Mouse (Mus musculus): ENCODE data around the gene Irgq. TPM values are rescaled to one million over a fixed set of nuclear protein-coding genes. Genes with fewer than 3 reads are reported as not detected.
A peak's percentile ranks its signal among the peaks of the same experiment; 100 is the strongest.
"Not testable (repeated sequence)": the region's sequence is repeated elsewhere in the genome, so short reads cannot be mapped to it uniquely, and the experiment has no call there.

Irgq gene
- polyA plus RNA-seq, 1 experiment from 2014 or later, result 3.5 TPM

DNA sequence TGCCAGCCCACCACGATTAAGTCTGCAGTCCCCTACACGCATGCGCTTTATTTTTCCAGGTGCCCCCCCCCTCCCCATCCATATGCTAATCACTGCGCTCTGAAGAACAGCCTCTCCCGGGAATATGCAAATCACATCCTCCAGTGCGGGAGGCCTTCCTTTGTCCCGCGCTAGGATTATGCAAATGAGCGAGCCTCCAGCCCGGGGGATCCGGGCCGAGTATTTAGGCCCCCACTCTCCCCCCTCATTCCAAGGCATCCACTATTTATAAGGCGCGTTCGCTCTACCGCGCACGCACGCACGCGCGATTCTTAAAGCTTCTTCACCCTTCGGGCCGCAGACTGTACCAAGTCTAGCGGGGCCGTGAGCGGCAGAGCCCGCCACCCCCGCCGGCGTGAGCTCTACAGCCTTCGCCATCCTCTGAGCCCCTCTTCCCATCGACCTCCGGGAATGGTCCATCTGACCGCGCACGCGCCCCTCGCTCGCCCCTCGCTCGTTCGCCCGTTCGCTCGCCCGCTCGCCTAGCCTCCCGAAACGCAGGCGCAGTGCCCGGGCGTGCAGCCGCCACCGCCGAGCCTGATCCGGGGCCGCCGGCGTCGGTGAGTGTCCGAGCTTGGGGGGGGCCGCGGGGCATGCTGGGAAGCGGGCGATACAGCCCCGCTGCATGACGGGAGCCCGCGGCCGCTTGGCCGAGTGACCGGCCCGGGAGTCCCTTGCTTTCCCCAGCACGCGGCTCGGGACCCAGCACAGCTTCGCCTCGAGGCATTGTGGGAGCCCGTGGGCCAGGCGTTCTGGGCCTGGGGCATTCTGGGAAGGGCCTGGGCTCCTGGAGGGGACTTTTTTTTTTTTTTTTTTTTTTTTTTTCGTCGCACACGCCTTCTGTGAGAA, 23.4 kb upstream of the Irgq start, which contains the start of gene Zfp428:
TSS of gene Zfp428 (plus strand) at position 169 of the 888 bp plus-strand sequence.
- peak within 1 kb of the TSS; percentile 78 for H3K9ac ChIP-seq (replicated peaks; ENCODE audit: low read depth)

DNA sequence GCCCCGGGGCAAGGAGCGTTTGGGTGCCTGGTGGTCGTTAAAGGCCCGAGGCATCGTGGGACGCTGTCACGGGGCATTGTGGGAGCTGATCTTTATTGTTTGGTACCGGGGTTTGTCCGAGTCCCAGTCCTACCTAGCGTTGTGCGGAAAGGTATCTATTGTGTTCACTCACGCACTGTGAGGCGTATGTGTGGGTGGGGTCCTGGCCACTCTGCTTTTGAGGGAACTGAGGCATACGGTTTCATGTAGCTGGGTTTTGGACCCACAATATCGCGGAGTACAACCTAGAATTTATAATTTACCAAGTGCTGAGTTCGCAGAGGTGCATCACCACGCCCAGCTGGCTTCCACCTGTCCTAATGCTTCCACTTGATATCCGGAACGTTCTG, 22.8 kb upstream of the Irgq start:
- under 1% methylated on average over 20 of the region's 20 CpGs for WGBS
- H3K27ac ChIP-seq (ENCODE audit: low read length), result peak overlapping the region; percentile 90
- DNase-seq (ENCODE audit: low spot score) (no peak), ATAC-seq (no peak)
- H3K4me1 ChIP-seq (ENCODE audit: insufficient read depth, low read depth, low read length), result peaks cover 3% of the 10 kb centered on the region
- peak overlapping the region; percentile 76 for H3K4me2 ChIP-seq (replicated peaks; ENCODE audit: low read depth, low read length)
- TF ChIP-seq CTCF (IDR thresholded peaks at IDR 0.05) (no peak), EP300 (IDR thresholded peaks at IDR 0.05) (no peak)
- H3K36me3 ChIP-seq (ENCODE audit: insufficient read depth, low read length), result no peaks in the 10 kb centered on the region
- no peaks in the 10 kb centered on the region for H3K9me3 ChIP-seq (ENCODE audit: low read length)
- H3K27me3 ChIP-seq (replicated peaks; ENCODE audit: insufficient read depth, low read length), result no peaks in the 10 kb centered on the region
- H3K4me3 ChIP-seq (ENCODE audit: low read depth, low read length), result peak overlapping the region; percentile 66
- peak overlapping the region; percentile 78 for H3K9ac ChIP-seq (replicated peaks; ENCODE audit: low read depth)

More for the DNA sequence above, 23.4 kb upstream of the Irgq start, which contains the start of gene Zfp428:
- DNase-seq (ENCODE audit: low spot score) (peak; percentile 91), ATAC-seq (peak; percentile 90)
- no peaks in the 10 kb centered on the region for H3K27me3 ChIP-seq (replicated peaks; ENCODE audit: insufficient read depth, low read length)
- peak within 1 kb of the TSS; percentile 90 for H3K27ac ChIP-seq (ENCODE audit: low read length)
- H3K36me3 ChIP-seq (ENCODE audit: insufficient read depth, low read length), result no peaks in the 10 kb centered on the region
- peak within 1 kb of the TSS; percentile 66 for H3K4me3 ChIP-seq (ENCODE audit: low read depth, low read length)
- H3K4me2 ChIP-seq (replicated peaks; ENCODE audit: low read depth, low read length), result peak within 1 kb of the TSS; percentile 76
- under 1% methylated on average over 83 of the region's 84 CpGs for WGBS
- no peak for TF ChIP-seq EP300 (IDR thresholded peaks at IDR 0.05)
- TF ChIP-seq CTCF (IDR thresholded peaks at IDR 0.05), result no peak
- H3K4me1 ChIP-seq (ENCODE audit: insufficient read depth, low read depth, low read length), result peaks cover 3% of the 10 kb centered on the region
- no peaks in the 10 kb centered on the region for H3K9me3 ChIP-seq (ENCODE audit: low read length)

DNA sequence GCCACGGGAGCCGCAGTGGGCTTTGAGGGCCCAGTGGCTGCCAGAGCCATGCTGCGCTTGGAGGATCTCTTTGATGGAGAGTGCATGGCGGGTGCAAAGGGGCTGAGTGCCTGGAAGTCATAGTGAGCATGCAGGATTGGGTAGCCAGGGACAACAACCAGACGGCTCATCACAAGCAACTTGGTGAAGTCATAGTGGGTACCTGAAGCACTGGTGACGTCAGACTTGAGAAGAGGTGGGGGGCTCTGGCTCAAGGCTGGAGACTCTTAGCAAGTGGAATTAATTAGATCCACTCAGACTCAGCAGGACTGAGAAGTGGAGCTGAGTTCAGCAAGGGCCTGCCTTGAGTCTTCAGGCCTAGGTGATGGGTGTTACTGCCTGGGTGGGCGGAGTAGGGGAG, 18.1 kb upstream of the Irgq start, which contains the start of gene AC161166.1:
TSS of gene AC161166.1 (minus strand) at position 101 of the 400 bp plus-strand sequence.
- Histone ChIP-seq H3K4me3 (ENCODE audit: low read depth, low read length) (no peak within 1 kb of the TSS), H3K4me2 (replicated peaks; ENCODE audit: low read depth, low read length) (no peak within 1 kb of the TSS), H3K27me3 (replicated peaks; ENCODE audit: insufficient read depth, low read length) (no peaks in the 10 kb centered on the region), H3K9ac (replicated peaks; ENCODE audit: low read depth) (no peak within 1 kb of the TSS), H3K4me1 (ENCODE audit: insufficient read depth, low read depth, low read length) (no peaks in the 10 kb centered on the region; the same call in 1 of the 2 replicates), H3K36me3 (ENCODE audit: insufficient read depth, low read length) (no peaks in the 10 kb centered on the region), H3K9me3 (ENCODE audit: low read length) (no peaks in the 10 kb centered on the region), H3K27ac (ENCODE audit: low read length) (no peak within 1 kb of the TSS)
- WGBS, result 92% methylated on average over 7 of the region's 7 CpGs
- DNase-seq (ENCODE audit: low spot score) (no peak), ATAC-seq (no peak)
- no peak for TF ChIP-seq CTCF (IDR thresholded peaks at IDR 0.05)
- no peak for TF ChIP-seq EP300 (IDR thresholded peaks at IDR 0.05)

DNA sequence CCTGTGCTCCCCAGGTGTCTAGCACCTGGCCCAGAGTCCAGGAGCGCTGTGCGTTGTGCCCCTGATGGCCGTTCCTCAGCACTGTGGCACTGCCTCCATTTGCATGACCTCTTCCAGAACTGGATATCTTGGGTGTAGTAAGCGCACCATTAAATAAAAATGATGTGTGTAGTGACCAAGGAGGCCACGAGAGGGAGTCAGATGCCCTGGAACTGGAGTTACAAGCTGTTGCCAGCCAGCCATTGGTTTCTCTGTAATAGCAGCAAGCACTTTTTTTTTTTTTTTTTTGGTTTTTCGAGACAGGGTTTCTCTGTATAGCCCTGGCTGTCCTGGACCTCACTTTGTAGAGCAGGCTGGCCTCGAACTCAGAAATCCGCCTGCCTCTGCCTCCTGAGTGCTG, 14.2 kb upstream of the Irgq start:
- not testable (repeated sequence) for H3K4me2 ChIP-seq (replicated peaks; ENCODE audit: low read depth, low read length); H3K27ac ChIP-seq (ENCODE audit: low read length); DNase-seq (ENCODE audit: low spot score); H3K9me3 ChIP-seq (ENCODE audit: low read length); ATAC-seq; H3K4me3 ChIP-seq (ENCODE audit: low read depth, low read length); H3K36me3 ChIP-seq (ENCODE audit: insufficient read depth, low read length); H3K27me3 ChIP-seq (replicated peaks; ENCODE audit: insufficient read depth, low read length); H3K4me1 ChIP-seq (ENCODE audit: insufficient read depth, low read depth, low read length); H3K9ac ChIP-seq (replicated peaks; ENCODE audit: low read depth)
- WGBS, result 76% methylated on average over 8 of the region's 8 CpGs

DNA sequence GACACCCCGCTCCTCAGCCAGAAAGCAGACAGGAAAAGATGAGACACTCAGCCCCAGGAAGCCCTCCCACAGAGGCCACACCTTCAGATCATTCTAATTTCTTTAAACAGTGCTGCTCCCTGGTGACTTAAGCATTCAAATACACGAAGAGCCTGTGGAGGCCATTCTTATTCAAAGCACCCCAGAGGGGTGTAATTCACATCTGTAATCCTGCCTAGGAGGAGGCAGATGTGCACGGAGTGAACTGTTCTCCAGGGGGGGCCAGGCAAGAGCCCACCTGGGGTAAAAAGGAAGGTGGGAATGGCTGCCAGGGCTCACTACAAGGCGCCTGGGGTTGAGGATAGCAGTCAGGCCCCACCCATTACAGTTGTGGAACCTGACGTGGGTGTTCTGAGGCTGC, 13.4 kb upstream of the Irgq start:
- WGBS, result 49% methylated on average over 5 of the region's 5 CpGs
- Histone ChIP-seq H3K4me2 (replicated peaks; ENCODE audit: low read depth, low read length) (no peak overlapping the region), H3K27me3 (replicated peaks; ENCODE audit: insufficient read depth, low read length) (no peaks in the 10 kb centered on the region), H3K27ac (ENCODE audit: low read length) (no peak overlapping the region), H3K4me3 (ENCODE audit: low read depth, low read length) (no peak overlapping the region), H3K9ac (replicated peaks; ENCODE audit: low read depth) (no peak overlapping the region), H3K4me1 (ENCODE audit: insufficient read depth, low read depth, low read length) (no peaks in the 10 kb centered on the region), H3K36me3 (ENCODE audit: insufficient read depth, low read length) (no peaks in the 10 kb centered on the region), H3K9me3 (ENCODE audit: low read length) (no peaks in the 10 kb centered on the region)
- no peak for ATAC-seq
- TF ChIP-seq EP300 (IDR thresholded peaks at IDR 0.05), result no peak
- TF ChIP-seq CTCF (IDR thresholded peaks at IDR 0.05), result no peak
- DNase-seq (ENCODE audit: low spot score), result no peak

DNA sequence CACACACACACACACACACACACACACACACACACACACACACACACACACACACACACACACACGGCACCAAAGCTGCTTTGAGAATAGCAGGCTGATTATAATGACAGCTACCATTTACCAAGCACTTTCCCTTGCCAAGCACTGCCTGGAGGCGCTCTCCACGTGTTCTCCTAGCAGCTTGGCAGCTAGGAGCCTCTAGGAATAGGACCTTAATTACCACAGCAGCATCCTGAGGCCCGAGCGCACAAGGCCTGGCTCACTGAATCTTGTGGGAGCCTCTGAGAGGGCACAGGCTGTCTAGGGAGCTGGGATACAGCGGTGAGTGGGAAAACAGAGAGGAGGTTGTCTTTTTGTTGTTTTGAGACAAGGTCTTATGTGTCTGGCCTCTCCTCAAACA, 12.8 kb upstream of the Irgq start:
- Histone ChIP-seq H3K4me1 (ENCODE audit: insufficient read depth, low read depth, low read length) (no peaks in the 10 kb centered on the region), H3K36me3 (ENCODE audit: insufficient read depth, low read length) (no peaks in the 10 kb centered on the region), H3K27ac (ENCODE audit: low read length) (no peak overlapping the region), H3K4me2 (replicated peaks; ENCODE audit: low read depth, low read length) (no peak overlapping the region), H3K27me3 (replicated peaks; ENCODE audit: insufficient read depth, low read length) (no peaks in the 10 kb centered on the region), H3K9ac (replicated peaks; ENCODE audit: low read depth) (no peak overlapping the region), H3K9me3 (ENCODE audit: low read length) (no peaks in the 10 kb centered on the region), H3K4me3 (ENCODE audit: low read depth, low read length) (no peak overlapping the region)
- TF ChIP-seq EP300 (IDR thresholded peaks at IDR 0.05), result no peak
- no peak for TF ChIP-seq CTCF (IDR thresholded peaks at IDR 0.05)
- ATAC-seq (no peak), DNase-seq (ENCODE audit: low spot score) (no peak)
- WGBS, result 74% methylated on average over 6 of the region's 6 CpGs
